Mouse (Mus musculus) CH12.LX (cell line): ENCODE results near the gene Grxcr1. TPM values are rescaled to one million over a fixed set of nuclear protein-coding genes. Genes with fewer than 3 reads are reported as not detected.

Experiments
- DNase-seq: peaks from one replicate; pipeline ENCODE4 v3.0.0-alpha.2; 2013; ENCODE audit errors: extremely low read depth
- H3K27ac ChIP-seq: 2 replicates; pipeline ENCODE4 v1.5.1; 2012; ENCODE audit warnings: low read depth, mild to moderate bottlenecking, control low read depth, moderate library complexity; ENCODE audit not compliant: insufficient read depth
- H3K27me3 ChIP-seq: replicated peaks from 2 replicates; pipeline ENCODE3; 2012; ENCODE audit warnings: inconsistent platforms
- H3K36me3 ChIP-seq, 2 experiments: replicated peaks in 1 of 2; 2 replicates each; pipeline versions ENCODE3 to v1.6.1; 2012; ENCODE audit warnings: inconsistent platforms in 1 of 2, low read length in 1 of 2, mild to moderate bottlenecking in 1 of 2, mixed read lengths in 1 of 2, moderate library complexity in 1 of 2; ENCODE audit not compliant: control insufficient read depth in 1 of 2, insufficient read depth in 1 of 2
- H3K4me1 ChIP-seq, 2 experiments: 2 replicates each; pipeline ENCODE4 v1.6.1; 2012; ENCODE audit warnings: inconsistent platforms in 1 of 2, moderate library complexity in 1 of 2; ENCODE audit not compliant: insufficient read depth in 2 of 2, control insufficient read depth in 1 of 2
- H3K4me2 ChIP-seq: 2 replicates; pipeline ENCODE4 v1.6.1; 2012; ENCODE audit warnings: low read depth, mild to moderate bottlenecking, control low read depth; ENCODE audit not compliant: poor library complexity, insufficient read depth, severe bottlenecking
- H3K4me3 ChIP-seq, 3 experiments: fragments of 150-350 bp in 1 of 3; sonication (generic) in 1 of 3; replicated peaks in 1 of 3; 2 replicates each; pipeline versions ENCODE3 to v1.5.1; 2011 to 2012; ENCODE audit warnings: low read depth in 2 of 3, low read length in 2 of 3, mild to moderate bottlenecking in 2 of 3, moderate library complexity in 2 of 3, control low read depth in 1 of 3, improper control_type of control experiment in 1 of 3, inconsistent platforms in 1 of 3, mixed read lengths in 1 of 3; ENCODE audit not compliant: poor library complexity in 1 of 3
- H3K79me2 ChIP-seq: replicated peaks from 2 replicates; pipeline ENCODE4 v1.6.1; 2012; ENCODE audit warnings: mild to moderate bottlenecking, moderate library complexity; ENCODE audit not compliant: control insufficient read depth, poor library complexity, insufficient read depth, severe bottlenecking; ENCODE audit errors: extremely low read depth
- H3K9ac ChIP-seq: 2 replicates; pipeline ENCODE4 v1.6.1; 2012; ENCODE audit warnings: low read depth, mild to moderate bottlenecking, control low read depth, moderate library complexity; ENCODE audit not compliant: insufficient read depth
- H3K9me3 ChIP-seq: replicated peaks from 2 replicates; pipeline ENCODE3; 2012; ENCODE audit warnings: low read length, inconsistent platforms, mixed read lengths
- BHLHE40 ChIP-seq: IDR thresholded peaks from 2 replicates; pipeline ENCODE4 v1.6.1; 2011; ENCODE audit warnings: mild to moderate bottlenecking, low read depth, low read length, improper control_type of control experiment
- CHD1 ChIP-seq: IDR thresholded peaks from 2 replicates; pipeline ENCODE4 v1.6.1; 2012; ENCODE audit warnings: low read depth, low read length, improper control_type of control experiment, inconsistent platforms
- EP300 ChIP-seq: IDR thresholded peaks from 2 replicates; pipeline ENCODE4 v1.6.1; 2011; ENCODE audit warnings: low read length, improper control_type of control experiment
- IRF4 ChIP-seq: IDR thresholded peaks from 2 replicates; pipeline ENCODE4 v1.6.1; 2014; ENCODE audit warnings: low read depth, mild to moderate bottlenecking, inconsistent platforms, low read length, improper control_type of control experiment
- JUN ChIP-seq: IDR thresholded peaks from 2 replicates; pipeline ENCODE4 v1.6.1; 2011; ENCODE audit warnings: low read depth, mild to moderate bottlenecking, low read length, improper control_type of control experiment, moderate library complexity; ENCODE audit not compliant: insufficient read depth
- KAT2A ChIP-seq: IDR thresholded peaks from 2 replicates; pipeline ENCODE4 v1.6.1; 2012; ENCODE audit warnings: low read length, improper control_type of control experiment, inconsistent platforms; ENCODE audit not compliant: insufficient replicate concordance
- MAX ChIP-seq: IDR thresholded peaks from 2 replicates; pipeline ENCODE4 v1.6.1; 2011; ENCODE audit warnings: low read length, improper control_type of control experiment
- MYC ChIP-seq: IDR thresholded peaks from 2 replicates; pipeline ENCODE4 v1.6.1; 2011; ENCODE audit warnings: low read depth, mild to moderate bottlenecking, improper control_type of control experiment, low read length
- NELFE ChIP-seq: IDR thresholded peaks from 2 replicates; pipeline ENCODE4 v1.6.1; 2011; ENCODE audit warnings: low read depth, low read length, improper control_type of control experiment
- NRF1 ChIP-seq: IDR thresholded peaks from 2 replicates; pipeline ENCODE4 v1.6.1; 2014; ENCODE audit warnings: low read depth, mild to moderate bottlenecking, inconsistent platforms, low read length, improper control_type of control experiment, moderate library complexity
- PAX5 ChIP-seq: IDR thresholded peaks from 2 replicates; pipeline ENCODE4 v1.6.1; 2012; ENCODE audit warnings: low read length, inconsistent platforms, mixed read lengths
- TBP ChIP-seq: conservative IDR thresholded peaks from 2 replicates; pipeline ENCODE4 v1.6.1; 2011; ENCODE audit warnings: low read depth, low read length, improper control_type of control experiment
- UBTF ChIP-seq: IDR thresholded peaks from 2 replicates; pipeline ENCODE4 v1.6.1; 2012; ENCODE audit warnings: low read depth, mild to moderate bottlenecking, inconsistent platforms, low read length, improper control_type of control experiment, moderate library complexity
- ZNF384 ChIP-seq: IDR thresholded peaks from 2 replicates; pipeline ENCODE4 v1.6.1; 2012; ENCODE audit warnings: low read depth, low read length, improper control_type of control experiment, inconsistent platforms
- dilution Hi-C: fragments of 300-500 bp; cut with MboI; formaldehyde crosslinking; loops from 2 replicates; pipeline ENCODE4 v1.14.3; 2020; ENCODE audit warnings: low sequenced_read_pairs; ENCODE audit not compliant: extremely low pct_unique_long_range_greater_than_20kb, extremely low pct_ligation_motif_present
- in situ Hi-C: fragments of 300-500 bp; cut with MboI; formaldehyde crosslinking; loops from 3 replicates; pipeline ENCODE4 v1.14.3; 2019; ENCODE audit warnings: low sequenced_read_pairs, low pct_ligation_motif_present, low pct_unique_long_range_greater_than_20kb, mixed read lengths
- polyA plus RNA-seq: library from polyadenylated mRNA; unstranded; fragments of >175 nt; gene quantifications from 2 replicates; pipeline ENCODE4 v1.2.1, GENCODE M21; 2012; ENCODE audit warnings: low read depth; ENCODE audit not compliant: insufficient read length
- total RNA-seq, 2 experiments: library from RNA; depleted of rRNA; stranded (reverse); fragments of 300-350 nt in 1 of 2; fragments of >200 nt in 1 of 2; gene quantifications; 2 replicates each; pipeline ENCODE4 v1.2.3; 2012 to 2014

The Grxcr1 gene
- total and polyA plus RNA-seq, 3 experiments: not detected

DNA sequence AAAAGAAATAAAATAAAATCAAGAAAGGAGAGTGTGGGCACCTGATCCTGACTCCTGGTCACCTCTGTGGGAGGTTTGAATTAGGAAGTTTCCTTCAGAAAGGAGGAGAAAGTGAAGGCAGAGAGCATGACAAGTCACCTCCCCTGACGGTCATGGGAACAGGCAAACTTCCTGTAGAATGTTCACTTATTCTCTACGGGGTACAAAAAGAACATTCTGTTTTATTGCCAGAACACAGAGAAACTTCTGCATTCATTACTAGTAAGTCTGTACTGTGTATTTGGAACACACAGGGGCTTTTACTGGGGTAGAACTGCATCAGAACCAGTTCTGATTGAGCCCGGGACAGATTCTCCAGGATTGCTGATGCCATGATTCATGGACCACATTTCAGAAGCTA, 55.5 kb downstream of the Grxcr1 start:
- no peak for DNase-seq

DNA sequence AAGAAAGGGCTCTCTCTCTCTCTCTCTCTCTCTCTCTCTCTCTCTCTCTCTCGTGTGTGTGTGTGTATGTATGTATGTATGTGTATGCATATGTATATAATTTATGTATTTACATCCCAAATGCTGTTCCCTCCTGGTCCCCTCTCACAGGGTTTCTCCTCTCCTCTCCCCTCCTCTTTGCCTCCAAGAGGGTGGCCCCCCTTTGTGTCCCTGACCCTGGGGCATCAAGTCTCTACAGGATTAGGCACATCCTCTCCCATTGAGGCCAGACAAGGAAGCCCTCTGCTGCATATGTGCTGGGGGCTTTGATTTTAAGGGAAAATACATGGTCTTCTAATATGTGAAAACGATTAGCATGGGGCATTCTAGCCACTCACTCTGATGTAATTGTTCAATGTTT, 61.5 kb downstream of the Grxcr1 start:
- dilution Hi-C loops: no loop called here
- H3K79me2 ChIP-seq: no peaks in the 10 kb centered on the region
- in situ Hi-C loops: no loop called here
- no peaks in the 10 kb centered on the region for H3K9me3 ChIP-seq
- H3K4me2 ChIP-seq: no peak overlapping the region
- no peak overlapping the region for H3K4me3 ChIP-seq
- H3K36me3 ChIP-seq: no peaks in the 10 kb centered on the region
- TF ChIP-seq NRF1 (no peak), CHD1 (no peak), ZNF384 (no peak), EP300 (no peak), TBP (no peak), JUN (no peak), BHLHE40 (no peak), IRF4 (no peak), KAT2A (no peak), NELFE (no peak)
- H3K27ac ChIP-seq: no peak overlapping the region
- no peaks in the 10 kb centered on the region for H3K4me1 ChIP-seq
- no peak for DNase-seq
- no peak overlapping the region for H3K9ac ChIP-seq
- no peaks in the 10 kb centered on the region for H3K27me3 ChIP-seq

More for the DNA sequence above, 55.5 kb downstream of the Grxcr1 start:
- Histone ChIP-seq H3K79me2 (no peaks in the 10 kb centered on the region), H3K4me2 (no peak overlapping the region), H3K9me3 (no peaks in the 10 kb centered on the region), H3K9ac (no peak overlapping the region), H3K4me3 (no peak overlapping the region), H3K27me3 (no peaks in the 10 kb centered on the region), H3K36me3 (no peaks in the 10 kb centered on the region), H3K27ac (no peak overlapping the region)
- dilution Hi-C loops: no loop called here
- TF ChIP-seq PAX5 (no peak), MAX (no peak), IRF4 (no peak), MYC (no peak), KAT2A (no peak), UBTF (no peak), JUN (no peak)
- TF ChIP-seq, all 38 proteins: peak for 0
- H3K4me1 ChIP-seq: no peaks in the 10 kb centered on the region
- in situ Hi-C loops: no loop called here
